Mouse (Mus musculus): ENCODE measurements around the gene Gm45808.

GRCm38 (mm10) chr7:45466283-45467089, 20.1 kb downstream of the Gm45808 start, which contains the start of gene Bax:
- peak; percentile 52; the same call in 1 of the 2 replicates for TF ChIP-seq CTCF (IDR thresholded peaks at IDR 0.05; ENCODE audit: borderline replicate concordance, control insufficient read depth, extremely low read depth, insufficient read depth, low read length, poor library complexity)
- TF ChIP-seq POLR2A (IDR thresholded peaks at IDR 0.05; ENCODE audit: control insufficient read depth, extremely low read depth, insufficient read depth, low read length, poor library complexity) = no peak
